ENCODE assay signal across 16 mouse cellular contexts in the genomic region with DNA sequence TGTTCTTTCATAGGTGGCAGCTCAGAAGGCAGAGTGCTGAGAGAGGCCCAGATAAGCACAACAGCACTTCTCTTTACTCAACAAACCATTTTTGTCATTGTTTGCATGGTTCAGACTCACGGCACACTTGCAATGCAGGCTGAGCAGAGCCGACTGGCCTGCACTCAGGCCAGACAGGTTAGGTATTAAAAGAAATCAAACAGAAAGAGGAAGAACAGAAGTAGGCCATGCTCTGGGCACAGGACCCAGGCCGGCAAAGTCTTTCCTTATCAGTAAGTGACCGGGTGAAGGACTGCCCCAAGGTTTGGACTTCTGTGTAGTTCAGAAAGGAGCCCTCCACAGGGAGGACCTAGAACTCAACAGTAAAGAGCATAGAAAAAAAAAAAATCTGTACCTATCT.
DNase-seq lines count a peak whose midpoint lies in the region; ATAC-seq lines count a peak whose summit lies in the region.
"Had no signal": no experiment of that assay in that cellular context is flagged by ENCODE, and none has a peak within 500 bp of the region (broad histone marks: within the 10 kb centered on the region; RNA-seq: fewer than 3 reads in every experiment).

No protein-coding gene starts in this region.

- no peaks in the 10 kb centered on the region for H3K4me1 ChIP-seq in liver, embryonic 13.5 days (replicated peaks)
- no peaks in the 10 kb centered on the region for H3K4me1 ChIP-seq in forebrain, embryonic 10.5 days
- H3K4me1 ChIP-seq: embryonic facial prominence, embryonic 10.5 days; forebrain, embryonic 12.5 days; hindbrain, embryonic 15.5 days had no signal

- H3K4me3 ChIP-seq in liver, embryonic 13.5 days (replicated peaks) = no peak overlapping the region
- no peak overlapping the region for H3K4me3 ChIP-seq in forebrain, embryonic 10.5 days
- H3K4me3 ChIP-seq: embryonic facial prominence, embryonic 10.5 days; forebrain, embryonic 12.5 days; hindbrain, embryonic 15.5 days had no signal

- H3K9ac ChIP-seq in liver, embryonic 13.5 days = no peak overlapping the region
- H3K9ac ChIP-seq: forebrain, embryonic 12.5 days; hindbrain, embryonic 15.5 days; lung, embryonic 14.5 days had no signal

- no peak overlapping the region for H3K27ac ChIP-seq in liver, embryonic 13.5 days
- H3K27ac ChIP-seq in forebrain, embryonic 10.5 days = no peak overlapping the region
- H3K27ac ChIP-seq: embryonic facial prominence, embryonic 10.5 days; forebrain, embryonic 12.5 days; hindbrain, embryonic 15.5 days had no signal

- peak; percentile 13 for DNase-seq in adrenal gland, postnatal 10 days
- no peak for DNase-seq in adrenal gland, postnatal 4 days (ENCODE audit: low spot score in 2 of 2)
- DNase-seq in kidney, postnatal 10 days = peak; percentile 16
- no peak for DNase-seq in kidney, adult 9 months
- no peak for DNase-seq in liver, embryonic 13.5 days
- peak; percentile 18 for DNase-seq in lung, postnatal 25 days (ENCODE audit: low spot score)
- DNase-seq in forebrain, embryonic 10.5 days (ENCODE audit: extremely low spot score, low spot score) = no peak
- DNase-seq in frontal cortex, postnatal 10 days (ENCODE audit: low spot score in 2 of 2) = no peak
- DNase-seq: cerebellum, adult 18-20 months; cerebellum, postnatal 36 days had no signal

- no peaks in the 10 kb centered on the region for H3K36me3 ChIP-seq in liver, embryonic 13.5 days
- no peaks in the 10 kb centered on the region for H3K36me3 ChIP-seq in forebrain, embryonic 10.5 days (replicated peaks)
- H3K36me3 ChIP-seq: embryonic facial prominence, embryonic 10.5 days; forebrain, embryonic 12.5 days had no signal

- peak; percentile 47; the same call in 1 of the 2 replicates for ATAC-seq in liver, embryonic 13.5 days (ENCODE audit: low read depth)
- ATAC-seq: intestine, postnatal 0 days had no signal

- H3K4me2 ChIP-seq in liver, embryonic 13.5 days = no peak overlapping the region
- H3K4me2 ChIP-seq: forebrain, embryonic 12.5 days; hindbrain, embryonic 15.5 days; lung, embryonic 14.5 days had no signal

- H3K9me3 ChIP-seq in liver, embryonic 13.5 days (replicated peaks) = no peaks in the 10 kb centered on the region
- H3K9me3 ChIP-seq in forebrain, embryonic 10.5 days = no peaks in the 10 kb centered on the region
- H3K9me3 ChIP-seq: embryonic facial prominence, embryonic 10.5 days; forebrain, embryonic 12.5 days; hindbrain, embryonic 15.5 days had no signal

- H3K27me3 ChIP-seq in liver, embryonic 13.5 days = no peaks in the 10 kb centered on the region
- H3K27me3 ChIP-seq in forebrain, embryonic 10.5 days (ENCODE audit: poor library complexity, severe bottlenecking) = no peaks in the 10 kb centered on the region
- H3K27me3 ChIP-seq: CH12.LX; forebrain, embryonic 12.5 days; hindbrain, embryonic 15.5 days had no signal

- WGBS in liver, embryonic 13.5 days (ENCODE audit: insufficient replicate concordance) = 50% methylated on average over 4 of the region's 4 CpGs
- WGBS in forebrain, embryonic 10.5 days = 95% methylated on average over 4 of the region's 4 CpGs

Comparison
In these comparisons a context has a peak if more than half of its experiments do, and no peak if none do; other contexts are left out.
1. DNase-seq: peak in adrenal gland, postnatal 10 days (single experiment), kidney, postnatal 10 days (single experiment) and lung, postnatal 25 days (single experiment); none in adrenal gland, postnatal 4 days (0 of 2), kidney, adult 9 months (single experiment), liver, embryonic 13.5 days (single experiment), forebrain, embryonic 10.5 days (single experiment) and frontal cortex, postnatal 10 days (0 of 2).